Mouse (Mus musculus) spleen, adult 2 months (tissue): ENCODE measurements around the gene Bhmt2. TPM values are rescaled to one million over a fixed set of nuclear protein-coding genes. Genes with fewer than 3 reads are reported as not detected.

Experiments used
- DNase-seq, 2 experiments: peaks; one replicate each; pipeline versions ENCODE4 v3.0.0 to v3.0.0-alpha.2; 2012 to 2021; ENCODE audit warnings: low spot score in 2 of 2, low read depth in 1 of 2
- H3K27ac ChIP-seq: fragments of 200-500 bp; 2 replicates; pipeline ENCODE4 v1.5.1; 2012; ENCODE audit warnings: low read length, inconsistent platforms; ENCODE audit not compliant: insufficient read depth
- H3K27me3 ChIP-seq: fragments of 200-500 bp; 2 replicates; pipeline ENCODE4 v1.6.1; 2012; ENCODE audit warnings: mild to moderate bottlenecking, moderate library complexity, low read length, inconsistent platforms; ENCODE audit not compliant: control insufficient read depth, insufficient read depth
- H3K36me3 ChIP-seq: fragments of 200-500 bp; 2 replicates; pipeline ENCODE4 v1.6.1; 2012; ENCODE audit warnings: mild to moderate bottlenecking, low read length, inconsistent platforms; ENCODE audit not compliant: control insufficient read depth, insufficient read depth
- H3K4me1 ChIP-seq: fragments of 200-500 bp; 2 replicates; pipeline ENCODE4 v1.6.1; 2011; ENCODE audit warnings: inconsistent platforms; ENCODE audit not compliant: control insufficient read depth, insufficient read depth, insufficient read length
- H3K4me3 ChIP-seq: fragments of 200-500 bp; 2 replicates; pipeline ENCODE4 v1.5.1; 2011; ENCODE audit warnings: mild to moderate bottlenecking, inconsistent platforms; ENCODE audit not compliant: insufficient read depth, insufficient read length; ENCODE audit errors: extremely low read depth
- CTCF ChIP-seq: fragments of 200-500 bp; IDR thresholded peaks from 2 replicates; pipeline ENCODE4 v1.5.1; 2011; ENCODE audit warnings: mild to moderate bottlenecking, inconsistent platforms; ENCODE audit not compliant: insufficient read depth, insufficient read length, insufficient replicate concordance; ENCODE audit errors: extremely low read depth
- POLR2A ChIP-seq: fragments of 200-500 bp; IDR thresholded peaks from 2 replicates; pipeline ENCODE4 v1.6.1; 2011; ENCODE audit warnings: low read depth, low read length, inconsistent platforms
- WGBS: fragments of 180-500 bp; shearing (Covaris S2); methylation state at CpG from one replicate; pipeline ENCODE4 v1.1.7; 2018; 5-methylcytosine and 5-hydroxymethylcytosine counted together
- polyA plus RNA-seq: library from polyadenylated mRNA; depleted of rRNA; stranded (reverse); fragments of >200 nt; gene quantifications from 2 replicates; pipeline ENCODE4 v1.2.3, GENCODE M21; 2012

Bhmt2 gene
- polyA plus RNA-seq, 1 experiment: not detected

DNA sequence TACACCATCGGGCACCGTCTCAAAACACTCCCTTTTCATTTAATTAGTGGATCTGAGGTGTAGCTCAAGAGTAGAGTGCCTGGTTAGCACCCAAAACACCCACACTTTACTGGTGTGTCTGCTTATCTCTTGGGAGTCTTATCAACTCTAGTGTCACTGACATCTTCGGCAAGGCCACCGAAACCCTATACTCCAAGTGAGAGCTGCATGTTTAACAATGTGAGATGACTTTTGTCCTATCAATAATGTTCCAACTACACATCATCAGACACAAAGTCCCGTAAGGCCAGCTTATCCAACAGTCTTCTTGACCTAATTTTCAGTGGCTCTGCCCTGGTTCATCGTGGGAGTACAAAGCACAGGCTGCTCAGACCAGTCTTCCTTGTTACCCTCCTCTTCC, 20.7 kb downstream of the Bhmt2 start:
- no peaks in the 10 kb centered on the region for H3K36me3 ChIP-seq
- H3K4me1 ChIP-seq: no peaks in the 10 kb centered on the region
- no peak for DNase-seq
- H3K27ac ChIP-seq: no peak overlapping the region
- WGBS: 87% methylated on average over 6 of the region's 6 CpGs
- no peaks in the 10 kb centered on the region for H3K27me3 ChIP-seq
- TF ChIP-seq POLR2A (no peak), CTCF (no peak)
- no peak overlapping the region for H3K4me3 ChIP-seq

DNA sequence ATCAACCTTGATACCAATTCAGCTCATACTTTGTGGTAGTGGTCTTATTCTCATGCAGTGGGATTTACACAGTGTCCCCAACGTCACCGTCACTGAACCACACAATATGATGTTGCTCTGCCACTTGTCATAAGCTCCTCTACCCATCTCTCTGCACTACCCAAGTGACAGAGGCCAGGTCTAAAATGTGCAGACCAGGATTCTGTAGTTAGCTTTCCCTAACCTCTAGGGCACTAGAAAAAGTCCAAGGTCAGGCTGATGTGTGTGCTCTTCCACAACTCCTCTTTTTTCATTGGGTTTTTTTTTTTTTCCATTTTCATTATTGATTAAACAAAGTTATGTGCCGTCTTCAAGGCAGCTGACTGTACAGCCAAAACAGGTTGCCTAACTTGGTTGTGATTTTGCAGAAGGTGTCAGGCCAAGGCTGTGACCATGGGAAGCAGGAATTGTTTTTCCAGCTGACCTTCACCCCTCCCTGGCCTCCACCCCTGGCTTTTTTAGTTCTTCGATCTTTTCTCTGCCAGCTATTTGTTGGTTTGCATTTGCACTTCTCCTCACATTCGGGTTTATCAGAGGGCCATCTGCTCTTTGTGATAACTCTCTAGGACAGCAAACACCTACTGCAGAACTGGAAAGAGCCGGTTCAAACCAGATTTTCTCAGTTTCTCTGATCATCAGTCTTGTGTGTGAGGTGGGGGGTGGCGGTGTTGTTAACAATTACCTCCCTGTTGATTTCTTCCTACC, 25.5 kb downstream of the Bhmt2 start:
- WGBS: 85% methylated on average over 7 of the region's 7 CpGs
- H3K4me3 ChIP-seq: no peak overlapping the region
- H3K36me3 ChIP-seq: no peaks in the 10 kb centered on the region
- no peaks in the 10 kb centered on the region for H3K4me1 ChIP-seq
- no peaks in the 10 kb centered on the region for H3K27me3 ChIP-seq
- no peak overlapping the region for H3K27ac ChIP-seq
- TF ChIP-seq POLR2A (no peak), CTCF (no peak)
- DNase-seq: no peak

DNA sequence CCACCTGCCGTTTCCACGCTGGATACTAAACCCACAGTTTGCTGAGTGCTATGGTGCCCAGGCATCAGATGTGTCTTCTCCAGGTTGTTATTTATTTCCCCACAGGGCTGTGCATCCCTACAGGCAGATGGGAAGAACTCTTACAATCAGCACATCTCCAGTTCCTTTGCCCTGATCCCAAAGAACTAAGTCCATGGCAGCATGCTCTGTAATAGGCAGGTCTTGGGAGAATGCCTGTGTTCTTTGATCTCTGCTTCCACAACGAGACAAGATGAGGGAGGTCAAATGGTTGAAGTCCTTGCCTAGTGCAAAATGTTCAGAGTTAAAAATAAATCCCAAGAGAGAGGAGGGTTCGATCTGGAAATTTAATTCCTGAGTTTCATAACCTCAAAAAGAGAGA, 34.5 kb downstream of the Bhmt2 start:
- no peak for TF ChIP-seq POLR2A
- no peak for TF ChIP-seq CTCF
- Histone ChIP-seq H3K27me3 (no peaks in the 10 kb centered on the region), H3K36me3 (no peaks in the 10 kb centered on the region), H3K4me3 (no peak overlapping the region), H3K4me1 (no peaks in the 10 kb centered on the region), H3K27ac (no peak overlapping the region)
- DNase-seq: no peak
- WGBS: 78% methylated on average over 4 of the region's 4 CpGs

DNA sequence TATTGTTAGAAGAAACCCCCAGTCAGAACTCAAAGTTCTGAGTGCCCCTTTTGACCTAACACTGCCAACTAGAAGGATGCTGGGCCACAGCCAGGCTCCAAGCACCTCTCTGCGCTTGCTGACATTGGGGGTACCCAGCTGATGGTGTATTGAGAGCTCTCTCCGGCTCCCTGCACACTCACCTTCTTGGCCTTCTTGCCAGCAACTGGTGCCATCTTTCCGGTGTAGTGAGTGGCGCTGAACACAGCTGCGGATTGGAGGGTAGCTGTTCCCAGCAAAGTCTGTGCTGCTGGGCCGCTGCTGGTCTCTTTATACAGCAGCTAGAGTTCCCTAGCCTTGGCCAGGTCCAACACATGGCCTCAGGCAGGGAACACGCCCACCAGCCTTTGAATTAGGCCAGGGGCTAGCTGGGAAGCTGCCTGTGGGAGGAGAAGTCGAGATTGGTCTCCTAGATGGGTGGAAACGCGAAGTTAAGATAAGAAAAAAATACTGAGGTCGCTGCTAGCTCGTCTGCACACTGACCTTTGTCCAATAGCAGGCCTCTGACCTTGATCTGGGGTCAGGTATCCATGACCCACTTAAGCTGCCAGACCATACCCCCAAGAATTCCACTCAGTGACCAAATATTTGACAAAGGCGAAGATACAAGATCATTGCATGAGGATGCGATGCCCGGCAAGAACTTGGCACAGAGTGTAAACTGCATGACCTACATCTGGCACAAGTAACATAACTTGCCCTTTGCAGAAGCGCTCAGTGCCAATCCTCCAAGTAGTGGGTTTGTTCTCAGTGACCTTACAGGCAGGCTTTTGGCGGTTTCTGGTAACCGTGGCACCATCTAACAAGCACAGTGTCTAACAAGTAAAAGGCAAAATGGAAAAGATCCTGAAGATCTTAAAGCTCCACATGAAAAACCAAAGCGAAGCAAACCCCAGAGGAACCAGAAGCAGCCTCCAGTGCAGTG, 36.5 kb downstream of the Bhmt2 start, which contains the start of gene Bhmt:
Bhmt (minus strand) TSS at position 680 of the 964 bp plus-strand sequence.
- Histone ChIP-seq H3K4me3 (no peak within 1 kb of the TSS), H3K36me3 (no peaks in the 10 kb centered on the region), H3K27ac (no peak within 1 kb of the TSS), H3K4me1 (no peaks in the 10 kb centered on the region), H3K27me3 (no peaks in the 10 kb centered on the region)
- 84% methylated on average over 19 of the region's 19 CpGs for WGBS
- TF ChIP-seq POLR2A (no peak), CTCF (no peak)
- DNase-seq: no peak

DNA sequence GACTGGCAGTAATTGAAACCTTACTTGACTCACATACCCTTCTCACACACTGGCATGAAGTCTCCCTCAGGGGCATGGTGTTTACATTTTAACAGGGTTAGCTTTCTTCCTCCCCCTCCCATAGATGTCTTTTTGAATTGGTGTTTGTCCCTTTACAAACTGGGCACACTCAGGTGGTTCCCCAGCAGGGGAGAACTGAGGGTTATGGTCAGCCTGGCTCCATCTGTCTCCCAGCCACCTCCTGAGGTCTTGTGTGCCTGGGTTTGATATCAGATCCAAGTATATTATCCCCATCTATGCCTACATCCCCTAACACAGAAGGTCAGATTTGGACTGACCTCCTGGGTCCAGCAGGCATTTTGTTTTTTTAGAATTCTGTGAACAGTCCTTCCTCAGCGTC, 37.5 kb downstream of the Bhmt2 start:
- WGBS: 83% methylated on average over 1 of the region's 1 CpGs
- DNase-seq: no peak
- no peaks in the 10 kb centered on the region for H3K4me1 ChIP-seq
- H3K27ac ChIP-seq: no peak overlapping the region
- H3K4me3 ChIP-seq: no peak overlapping the region
- TF ChIP-seq POLR2A: no peak
- no peak for TF ChIP-seq CTCF
- no peaks in the 10 kb centered on the region for H3K36me3 ChIP-seq
- no peaks in the 10 kb centered on the region for H3K27me3 ChIP-seq

DNA sequence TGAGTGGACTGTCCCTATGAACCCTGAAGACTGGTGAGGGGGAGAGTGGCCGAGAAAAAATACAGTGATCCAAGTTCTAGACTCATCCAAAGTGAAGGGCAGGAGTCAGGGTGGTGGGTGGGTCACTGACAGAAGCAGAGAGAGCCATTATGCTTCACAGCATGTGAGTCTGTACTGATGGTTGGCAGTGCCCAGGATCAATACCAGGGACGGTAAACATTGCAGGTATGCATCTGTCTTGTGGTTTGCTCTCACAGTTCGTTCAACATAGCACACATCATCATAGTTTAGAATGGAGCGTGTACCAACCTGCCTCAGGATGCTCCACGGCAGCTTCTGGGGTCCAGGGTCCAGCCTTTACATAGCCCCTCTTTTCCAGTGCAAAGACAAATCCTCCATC, 41.2 kb downstream of the Bhmt2 start:
- H3K36me3 ChIP-seq: no peaks in the 10 kb centered on the region
- no peak overlapping the region for H3K27ac ChIP-seq
- H3K4me3 ChIP-seq: no peak overlapping the region
- no peak for DNase-seq
- no peak for TF ChIP-seq CTCF
- no peak for TF ChIP-seq POLR2A
- H3K4me1 ChIP-seq: no peaks in the 10 kb centered on the region
- WGBS: 83% methylated on average over 5 of the region's 5 CpGs
- H3K27me3 ChIP-seq: no peaks in the 10 kb centered on the region
